Mouse (Mus musculus) induced T-regulatory cell, adult 2 months (primary cell): Measurements from ENCODE around the gene Ano1.

Experiments
- DNase-seq: peaks from one replicate; pipeline ENCODE4 v3.0.0-alpha.2; 2012; ENCODE audit warnings: low read depth

Gene Ano1

GRCm38 (mm10) chr7:144634875-144635274, 116.9 kb downstream of the Ano1 start:
- DNase-seq = no peak

DNA sequence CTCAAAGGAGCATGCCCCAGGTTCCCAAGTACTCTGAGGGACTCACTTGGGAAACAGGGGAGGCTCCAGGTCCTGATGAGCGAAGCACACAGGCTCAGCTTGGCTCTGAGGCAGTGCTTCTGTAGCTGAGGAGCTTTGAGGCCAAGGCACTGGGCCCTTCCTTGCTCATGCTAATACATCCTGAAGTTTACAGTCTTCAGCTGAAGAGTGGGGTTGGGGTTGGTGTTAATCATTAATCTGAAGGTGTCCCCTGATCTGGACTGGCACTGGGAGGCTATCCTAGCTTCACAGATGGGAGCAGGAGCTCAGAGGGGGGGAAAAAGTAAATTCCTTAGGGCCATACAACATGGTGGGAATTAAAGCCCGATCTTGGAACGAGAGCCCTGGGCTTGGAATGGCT, 117.3 kb downstream of the Ano1 start:
- DNase-seq = no peak

DNA sequence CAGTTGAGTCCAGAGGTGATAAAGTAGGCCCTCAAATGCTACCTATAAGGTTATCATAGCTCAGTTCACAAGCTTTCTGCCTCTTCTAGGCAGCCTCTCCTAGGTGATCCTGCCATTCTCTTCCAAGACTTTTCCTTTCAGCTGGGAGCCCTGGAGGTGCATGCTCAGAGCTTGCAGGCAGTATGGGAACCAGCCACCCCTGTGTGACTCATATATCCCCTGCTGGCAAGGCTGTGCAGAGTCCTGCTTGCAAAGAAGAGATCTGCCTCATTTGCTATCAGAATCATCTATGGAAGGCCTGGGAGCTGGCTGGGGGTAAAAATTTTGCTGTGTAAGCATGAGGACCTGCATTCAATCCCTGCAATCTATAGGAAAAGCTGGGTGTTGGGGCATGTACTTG, 119.5 kb downstream of the Ano1 start:
- no peak for DNase-seq

- no peak for DNase-seq
Measured at GRCm38 (mm10) chr7:144630622-144631021, 121.2 kb downstream of the Ano1 start.

DNA sequence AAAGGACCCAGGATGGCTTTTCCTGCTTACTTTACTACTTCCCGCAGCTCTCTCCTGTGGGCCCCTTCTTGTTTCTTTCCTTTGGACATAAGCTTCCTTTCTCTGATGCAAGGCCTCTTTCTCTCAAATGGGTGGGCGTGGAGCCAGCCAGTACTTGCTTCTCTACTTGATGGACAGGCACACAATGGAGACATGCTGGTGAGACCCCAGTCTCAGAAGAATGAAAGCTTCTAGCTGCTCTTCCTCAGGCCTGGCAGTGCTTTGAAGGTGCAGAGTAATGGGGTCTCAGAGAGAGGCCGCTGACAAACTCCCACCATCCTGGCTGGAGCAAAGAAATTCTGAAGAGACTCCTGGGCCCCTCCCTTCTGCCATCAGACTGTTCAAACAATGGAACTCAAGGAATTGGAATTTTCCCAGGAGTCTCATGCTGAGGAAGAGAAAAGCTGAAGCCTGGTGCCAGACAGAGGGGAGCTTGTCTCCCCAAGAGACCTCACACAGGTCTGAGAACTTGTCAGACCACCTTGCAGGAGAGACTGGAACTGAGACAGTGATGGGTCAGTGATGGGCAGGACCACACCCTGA, 123.3 kb downstream of the Ano1 start:
- DNase-seq = no peak

- DNase-seq = no peak
Measured at GRCm38 (mm10) chr7:144627606-144628333, 124.0 kb downstream of the Ano1 start.

- DNase-seq = no peak
Measured at GRCm38 (mm10) chr7:144626042-144626441, 125.7 kb downstream of the Ano1 start.

DNA sequence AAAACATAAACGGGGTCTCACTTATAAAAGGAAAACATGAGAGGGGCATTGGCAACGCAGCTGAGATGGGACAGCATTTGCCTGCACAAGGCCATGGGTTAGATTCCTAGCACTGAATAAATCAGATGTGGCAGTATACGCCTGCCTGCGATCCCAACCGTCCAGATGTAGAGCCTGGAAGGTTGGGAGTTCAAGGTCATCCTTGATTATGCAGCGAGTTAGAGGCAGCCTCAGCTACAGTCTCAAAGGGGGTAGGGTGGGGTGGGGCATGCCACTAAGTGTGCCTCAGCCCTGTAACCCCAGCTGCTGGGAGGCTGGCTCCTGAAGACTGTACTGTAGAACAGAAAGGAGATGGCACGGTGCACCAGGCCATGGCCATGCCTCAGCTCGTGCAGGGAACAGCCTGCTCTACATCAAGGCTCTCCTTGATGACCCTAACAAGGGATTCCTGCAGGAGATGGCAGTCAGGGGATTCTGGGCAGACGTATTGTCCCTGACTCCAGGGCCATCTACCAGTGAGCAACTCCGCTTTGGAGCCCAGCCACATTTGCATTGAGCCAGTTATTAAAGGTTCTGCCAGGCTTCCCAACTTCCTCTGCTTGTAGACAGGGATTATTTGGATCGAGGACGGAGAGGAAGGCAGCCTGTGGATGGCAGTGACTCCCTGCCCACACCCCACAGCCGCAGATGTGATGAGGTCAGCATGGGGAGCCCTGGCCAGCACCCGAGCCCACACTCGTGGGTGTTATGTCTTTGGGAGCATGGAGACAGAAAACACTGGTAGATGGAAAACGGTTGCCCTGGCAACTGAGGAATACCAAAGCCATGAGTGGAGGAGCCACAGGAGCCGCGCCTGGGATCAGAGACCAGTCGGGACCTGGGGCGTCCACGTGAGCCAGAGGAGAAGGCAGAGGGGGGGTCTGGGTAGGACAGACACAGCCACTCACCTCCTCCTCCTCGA, 130.8 kb downstream of the Ano1 start:
- DNase-seq = no peak

DNA sequence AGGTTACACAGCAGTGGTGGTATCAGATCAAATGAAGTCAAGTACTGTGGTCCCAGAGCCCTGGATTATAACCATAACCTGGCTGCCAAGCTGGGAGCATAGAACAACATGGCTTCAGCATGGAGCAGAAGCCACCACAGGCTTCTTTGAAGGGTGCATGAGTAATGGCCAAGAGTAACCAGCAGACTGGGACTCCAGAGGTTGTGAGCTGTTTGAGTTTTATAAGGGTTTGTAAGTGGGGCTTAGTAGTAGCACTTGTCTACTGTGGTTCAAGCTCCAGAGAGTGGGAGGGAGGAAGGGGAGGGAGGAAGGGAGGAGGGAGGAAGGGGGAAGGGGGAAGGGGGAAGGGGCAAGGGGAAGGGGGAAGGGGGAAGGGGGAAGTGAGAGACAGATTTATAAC, 131.5 kb downstream of the Ano1 start:
- DNase-seq = no peak

DNA sequence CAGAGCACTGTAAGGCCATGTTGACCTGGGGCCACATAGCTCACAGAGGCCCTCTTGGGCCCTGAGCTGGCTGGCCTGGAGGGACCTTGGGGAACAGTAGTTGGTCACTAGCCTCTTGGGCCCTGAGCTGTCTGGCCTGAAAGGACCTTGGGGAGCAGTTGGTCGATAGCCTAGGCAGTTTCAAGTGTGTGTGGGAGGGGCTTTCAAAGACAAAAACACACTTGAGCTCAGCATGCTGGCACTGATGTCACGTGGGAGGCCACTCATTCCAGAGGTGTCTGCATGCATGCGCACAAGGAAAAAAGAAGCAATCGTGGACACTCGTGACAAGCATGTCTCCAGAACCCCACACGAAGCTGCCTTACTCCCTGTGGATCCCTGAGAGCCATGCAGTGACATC, 136.4 kb downstream of the Ano1 start:
- no peak for DNase-seq

- no peak for DNase-seq
Measured at GRCm38 (mm10) chr7:144612829-144613228, 138.9 kb downstream of the Ano1 start.

- DNase-seq = no peak
Measured at GRCm38 (mm10) chr7:144612351-144612750, 139.4 kb downstream of the Ano1 start.

DNA sequence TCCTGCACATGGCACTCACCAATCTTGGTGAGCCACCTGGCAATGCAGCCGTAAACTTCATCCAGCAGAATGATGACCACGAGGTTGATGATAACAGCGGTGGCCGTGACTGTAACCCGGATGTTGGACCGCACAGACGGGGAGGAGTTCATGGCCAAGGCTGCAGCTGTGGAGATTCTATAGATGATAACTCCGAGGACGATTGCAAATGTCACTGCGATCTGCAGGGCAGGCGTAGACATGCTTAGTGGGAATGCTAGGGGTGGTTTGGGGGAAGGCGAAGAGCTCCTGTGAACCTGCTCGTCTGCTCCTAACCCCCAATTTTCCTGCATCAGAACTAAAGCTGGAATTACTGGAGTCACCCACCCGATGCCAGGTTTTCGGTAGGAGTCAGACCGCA, 140.2 kb downstream of the Ano1 start:
- DNase-seq = no peak

DNA sequence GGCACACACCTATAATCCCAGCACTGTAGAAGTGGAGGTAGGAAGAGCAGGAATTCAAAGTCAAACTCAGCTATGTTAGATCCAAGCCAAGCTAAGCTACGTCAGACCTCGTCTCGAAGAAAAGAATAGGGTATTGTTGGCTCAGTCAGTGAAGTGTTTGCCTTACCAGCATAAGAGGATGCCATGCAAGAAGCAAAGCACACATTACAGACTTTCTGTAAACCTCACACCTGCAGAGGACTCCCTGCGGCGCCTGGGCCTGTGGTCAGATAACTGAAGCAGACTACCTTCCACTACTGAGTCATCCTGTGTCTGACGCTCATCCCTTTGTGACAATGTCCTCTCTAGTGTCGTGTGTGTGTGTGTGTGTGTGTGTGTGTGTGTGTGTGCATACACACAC, 142.2 kb downstream of the Ano1 start:
- no peak for DNase-seq

GRCm38 (mm10) chr7:144607862-144608261, 143.9 kb downstream of the Ano1 start:
- DNase-seq = peak; percentile 3

GRCm38 (mm10) chr7:144604735-144605134, 147.0 kb downstream of the Ano1 start:
- no peak for DNase-seq

DNA sequence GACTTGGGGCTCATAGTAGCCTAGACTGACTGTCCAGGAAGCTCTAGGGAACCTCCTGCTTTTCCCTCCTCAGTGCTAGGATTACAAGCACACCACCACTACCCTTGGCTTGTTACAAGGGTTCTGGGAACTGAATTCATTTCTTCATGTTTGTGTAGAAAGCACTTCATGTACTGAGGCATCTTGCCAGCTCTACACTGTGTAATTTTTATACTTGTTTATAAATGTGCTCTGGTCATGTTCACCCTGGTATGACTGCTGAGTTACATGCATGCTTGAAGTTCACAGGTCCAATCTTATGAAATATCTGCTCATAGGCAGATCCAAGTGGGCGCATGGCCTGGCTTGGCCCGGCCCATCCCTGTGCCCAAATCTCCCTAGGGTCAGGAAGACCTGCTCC, 147.5 kb downstream of the Ano1 start:
- DNase-seq = no peak

DNA sequence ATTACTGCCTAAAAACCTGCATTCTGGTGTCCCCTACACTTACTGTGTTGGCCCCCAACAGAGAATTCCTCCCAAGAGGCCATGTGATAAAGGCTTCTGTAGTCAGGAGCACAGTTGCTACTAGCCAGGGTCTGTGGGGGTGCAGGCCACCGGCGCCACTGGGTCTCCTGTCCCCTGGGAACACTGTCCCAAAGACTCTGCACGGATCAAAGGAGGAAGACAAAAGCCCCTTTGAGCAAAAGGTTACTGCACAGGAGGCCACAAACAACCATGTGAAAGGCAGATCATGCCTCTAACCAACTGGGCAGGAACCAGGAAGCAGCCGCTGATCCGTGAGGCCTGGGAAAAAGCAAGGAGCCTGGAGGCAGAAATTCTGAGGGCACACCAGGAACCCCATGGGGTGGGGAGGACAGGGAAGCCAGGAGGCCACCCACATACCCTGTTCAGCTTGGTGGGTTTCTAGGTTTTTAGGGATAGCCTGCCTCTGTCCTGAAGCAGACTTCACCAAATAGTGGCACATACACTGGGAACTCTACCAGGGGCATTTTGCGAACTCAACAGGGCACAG, 151.4 kb downstream of the Ano1 start:
- DNase-seq = no peak

DNA sequence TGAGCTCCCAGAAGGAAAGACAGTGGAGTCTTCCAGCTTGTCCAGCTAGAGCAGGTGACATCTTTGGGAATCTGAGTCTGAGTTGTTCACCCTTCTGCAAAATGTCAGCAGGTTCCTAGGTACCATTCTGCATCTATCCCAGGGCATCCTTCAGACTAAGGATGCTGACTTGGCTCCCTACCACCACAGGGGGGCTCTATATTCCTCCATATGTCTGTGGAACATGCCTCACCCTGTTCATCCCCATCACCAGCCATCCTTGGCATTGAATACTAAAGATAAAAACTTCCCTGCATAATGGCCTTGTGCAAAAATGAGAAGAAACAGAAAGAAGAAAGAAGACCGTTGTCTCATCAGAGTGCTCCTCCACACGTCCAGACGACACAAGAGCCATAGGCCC, 162.3 kb downstream of the Ano1 start:
- no peak for DNase-seq

DNA sequence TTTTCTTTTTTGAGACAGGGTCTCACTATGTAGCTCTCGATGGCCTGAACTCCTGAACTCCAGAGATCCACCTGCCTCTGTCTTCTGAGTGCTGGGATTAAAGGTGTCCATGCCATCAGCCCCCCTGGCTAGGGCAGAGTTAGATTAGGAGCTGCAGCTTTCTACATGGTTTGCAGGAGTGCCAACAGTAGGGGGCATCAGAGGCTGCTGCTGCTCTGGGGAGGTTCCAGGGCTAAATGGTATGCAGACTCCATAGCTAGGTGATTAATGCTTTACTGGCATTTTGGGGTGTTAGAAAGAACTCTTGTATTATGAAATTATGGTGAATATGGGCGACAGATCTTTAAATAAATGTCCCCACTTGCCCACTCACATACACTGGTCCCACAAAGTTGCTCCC, 164.5 kb downstream of the Ano1 start:
- peak; percentile 10 for DNase-seq

GRCm38 (mm10) chr7:144585648-144586047, 166.1 kb downstream of the Ano1 start:
- peak; percentile 66 for DNase-seq

DNA sequence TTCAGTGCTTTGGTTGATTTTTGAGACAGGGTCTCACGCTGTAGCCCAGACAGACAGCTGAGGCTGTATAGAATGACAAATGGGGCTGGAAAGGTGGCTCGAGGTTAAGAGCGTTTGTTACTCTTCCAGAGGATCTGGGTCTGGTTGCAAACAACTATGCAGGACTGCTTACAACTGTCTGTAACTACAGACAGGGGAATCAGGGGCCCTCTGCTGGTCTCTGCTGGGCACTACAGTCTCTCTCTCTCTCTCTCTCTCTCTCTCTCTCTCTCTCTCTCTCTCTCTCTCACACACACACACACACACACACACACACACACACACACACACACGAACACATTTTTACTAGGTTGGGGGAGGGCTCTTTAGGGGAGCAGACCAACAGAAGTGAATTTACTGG, 168.2 kb downstream of the Ano1 start:
- DNase-seq = peak; percentile 83
